Mouse (Mus musculus) midbrain, postnatal 0 days (tissue): ENCODE measurements at regions not wholly inside any gene's neighbourhood (a gene's known extent, or its start where the extent isn't known, plus 50 kb on each side); places are given as distances from the start of the nearest gene placed in this dataset.

ENCODE experiments used
- ATAC-seq: fragments of 200-750 bp; cut with Nextera tagmentation; 2 replicates; pipeline ENCODE4 v1.8.0; 2017; ENCODE audit warnings: moderate number of reproducible peaks, mild to moderate bottlenecking, moderate TSS enrichment, moderate library complexity; ENCODE audit not compliant: low FRiP score
- DNase-seq: peaks from one replicate; pipeline ENCODE4 v3.0.0-alpha.2; 2015; ENCODE audit warnings: low spot score
- H3K27ac ChIP-seq: fragments of 300-500 bp; sonication (generic); 2 replicates; pipeline ENCODE4 v1.5.1; 2014; ENCODE audit warnings: low read depth, mild to moderate bottlenecking, low read length, mixed read lengths
- H3K27me3 ChIP-seq: fragments of 300-500 bp; sonication (generic); 2 replicates; pipeline ENCODE4 v1.6.1; 2014; ENCODE audit warnings: low read length, control low read depth, mixed read lengths; ENCODE audit not compliant: insufficient read depth
- H3K36me3 ChIP-seq: fragments of 300-500 bp; sonication (generic); 2 replicates; pipeline ENCODE4 v1.6.1; 2014; ENCODE audit warnings: low read length, control low read depth, mixed read lengths; ENCODE audit not compliant: insufficient read depth
- H3K4me1 ChIP-seq: fragments of 300-500 bp; sonication (generic); 2 replicates; pipeline ENCODE4 v1.6.1; 2014; ENCODE audit warnings: mild to moderate bottlenecking, control low read depth, antibody characterized with exemption, low read length, mixed read lengths; ENCODE audit not compliant: insufficient read depth
- H3K4me2 ChIP-seq: fragments of 300-500 bp; sonication (generic); 2 replicates; pipeline ENCODE4 v1.6.1; 2014; ENCODE audit warnings: low read depth, mild to moderate bottlenecking, low read length, mixed read lengths; ENCODE audit not compliant: poor library complexity, severe bottlenecking
- H3K4me3 ChIP-seq: fragments of 300-500 bp; sonication (generic); 2 replicates; pipeline ENCODE4 v1.5.1; 2014; ENCODE audit warnings: low read depth, mild to moderate bottlenecking, low read length, moderate library complexity
- H3K9ac ChIP-seq: fragments of 300-500 bp; sonication (generic); replicated peaks from 2 replicates; pipeline ENCODE4 v1.6.1; 2014; ENCODE audit warnings: mild to moderate bottlenecking, low read length, moderate library complexity, mixed read lengths; ENCODE audit not compliant: poor library complexity, severe bottlenecking
- H3K9me3 ChIP-seq: fragments of 300-500 bp; sonication (generic); 2 replicates; pipeline ENCODE4 v1.6.1; 2016; ENCODE audit warnings: low read length, control low read depth
- CTCF ChIP-seq: IDR thresholded peaks from 2 replicates; pipeline ENCODE4 v1.5.1; 2016; ENCODE audit warnings: antibody characterized with exemption, mild to moderate bottlenecking
- WGBS: fragments of 180-500 bp; shearing (Covaris S2); extraction: QIAGEN DNeasy Blood & Tissue Kit; methylation state at CpG from one replicate; pipeline ENCODE4 v1.1.7; 2014; 5-methylcytosine and 5-hydroxymethylcytosine counted together

- H3K4me2 ChIP-seq: no peak overlapping the region
- H3K9ac ChIP-seq: no peak overlapping the region
- H3K27me3 ChIP-seq: no peaks in the 10 kb centered on the region
- H3K4me3 ChIP-seq: no peak overlapping the region
- WGBS: 53% methylated on average over 2 of the region's 2 CpGs
- no peak for ATAC-seq
- H3K4me1 ChIP-seq: no peaks in the 10 kb centered on the region
- H3K27ac ChIP-seq: no peak overlapping the region
- TF ChIP-seq CTCF: no peak
- DNase-seq: peak; percentile 60
- H3K36me3 ChIP-seq: no peaks in the 10 kb centered on the region
- H3K9me3 ChIP-seq: no peaks in the 10 kb centered on the region
These were observed 475.0 kb upstream of the A730009L09Rik start for GRCm38 (mm10) chr16:84039946-84040345.

GRCm38 (mm10) chr16:84042010-84042449 lies 472.9 kb upstream of the A730009L09Rik start:
- H3K4me2 ChIP-seq: no peak overlapping the region
- H3K9me3 ChIP-seq: no peaks in the 10 kb centered on the region
- ATAC-seq (peak; percentile 82), DNase-seq (peak; percentile 90)
- H3K4me1 ChIP-seq: no peaks in the 10 kb centered on the region
- H3K27me3 ChIP-seq: no peaks in the 10 kb centered on the region
- H3K4me3 ChIP-seq: no peak overlapping the region
- H3K27ac ChIP-seq: no peak overlapping the region
- WGBS: 68% methylated on average over 4 of the region's 4 CpGs
- TF ChIP-seq CTCF: no peak
- H3K36me3 ChIP-seq: no peaks in the 10 kb centered on the region
- no peak overlapping the region for H3K9ac ChIP-seq

GRCm38 (mm10) chr16:84045333-84045732 lies 469.6 kb upstream of the A730009L09Rik start:
- Histone ChIP-seq H3K9me3 (no peaks in the 10 kb centered on the region), H3K4me2 (no peak overlapping the region), H3K36me3 (no peaks in the 10 kb centered on the region), H3K27me3 (no peaks in the 10 kb centered on the region), H3K27ac (no peak overlapping the region), H3K9ac (no peak overlapping the region), H3K4me1 (no peaks in the 10 kb centered on the region), H3K4me3 (no peak overlapping the region)
- ATAC-seq (no peak), DNase-seq (no peak)
- no peak for TF ChIP-seq CTCF
- WGBS: 84% methylated on average over 1 of the region's 1 CpGs
